Mouse (Mus musculus) thymus, adult 2 months (tissue): Measurements from ENCODE around the gene Traf3ip1.

Experiments
- CTCF ChIP-seq: fragments of 200-500 bp; IDR thresholded peaks from 2 replicates; pipeline ENCODE4 v1.5.1; 2012; ENCODE audit warnings: mild to moderate bottlenecking, control low read depth, low read length, moderate library complexity, borderline replicate concordance; ENCODE audit not compliant: control insufficient read depth, poor library complexity, insufficient read depth; ENCODE audit errors: extremely low read depth
- POLR2A ChIP-seq: fragments of 200-500 bp; IDR thresholded peaks from 2 replicates; pipeline ENCODE4 v1.6.1; 2012; ENCODE audit warnings: mild to moderate bottlenecking, low read length, control low read depth, moderate library complexity; ENCODE audit not compliant: control insufficient read depth, poor library complexity, insufficient read depth; ENCODE audit errors: extremely low read depth

- TF ChIP-seq CTCF (no peak), POLR2A (no peak)
Measured at GRCm38 (mm10) chr1:91530166-91530565, 35.7 kb downstream of the Traf3ip1 start.
